Mouse (Mus musculus): Measurements from ENCODE around the gene Exosc9.

Gene Exosc9

DNA sequence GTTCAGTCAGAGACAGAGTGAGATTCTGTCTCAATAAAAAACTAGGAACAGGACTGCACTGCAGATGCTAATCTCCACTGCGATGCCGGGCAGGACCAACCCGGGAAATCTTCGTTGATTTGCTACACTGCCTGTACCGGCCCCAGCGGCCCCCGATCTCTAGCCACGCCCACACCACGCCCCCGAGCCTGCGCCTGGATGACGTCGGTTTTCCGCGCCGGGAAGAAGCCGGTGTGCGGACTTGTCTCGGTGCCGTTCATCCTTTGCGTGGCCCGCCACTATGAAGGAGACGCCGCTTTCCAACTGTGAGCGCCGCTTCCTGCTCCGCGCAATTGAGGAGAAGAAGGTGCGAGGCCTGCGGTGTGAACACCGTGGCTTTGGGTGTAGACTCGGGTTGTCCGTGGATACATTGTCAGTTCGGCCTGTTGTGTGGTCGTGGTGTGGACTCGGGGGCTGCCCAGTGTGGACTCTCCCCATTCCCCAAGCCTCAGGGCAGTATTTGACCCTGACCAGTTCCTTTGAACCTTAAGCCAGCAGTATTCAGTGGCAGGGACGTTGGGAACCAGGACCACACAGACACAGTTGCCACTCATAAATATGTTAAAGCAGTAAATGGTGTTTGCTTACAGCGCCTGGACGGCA is at the start of gene Exosc9:
TSS of gene Exosc9 (plus strand) at position 201 of the 642 bp plus-strand sequence.
- peak; percentile 81 for DNase-seq (ENCODE audit: low read depth, low spot score)

DNA sequence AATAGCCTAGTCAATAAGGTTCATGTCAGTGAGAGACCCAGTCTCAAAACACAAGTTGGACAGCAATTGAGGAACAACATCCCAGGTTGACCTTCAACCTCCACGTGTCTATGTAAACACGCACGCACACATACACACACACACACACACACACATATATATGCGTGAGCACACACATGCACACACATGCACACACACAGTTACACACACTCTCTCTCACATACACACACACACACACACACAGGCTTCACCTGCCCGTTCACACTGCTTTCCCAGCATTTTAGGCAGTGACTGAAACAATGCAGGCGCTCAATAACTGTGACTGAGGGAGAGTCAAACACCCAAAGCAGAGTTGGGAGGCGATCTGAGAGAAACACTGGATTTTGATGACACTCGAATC is 47.1 kb upstream of the Exosc9 start:
- no peak for DNase-seq (ENCODE audit: low read depth, low spot score)

DNA sequence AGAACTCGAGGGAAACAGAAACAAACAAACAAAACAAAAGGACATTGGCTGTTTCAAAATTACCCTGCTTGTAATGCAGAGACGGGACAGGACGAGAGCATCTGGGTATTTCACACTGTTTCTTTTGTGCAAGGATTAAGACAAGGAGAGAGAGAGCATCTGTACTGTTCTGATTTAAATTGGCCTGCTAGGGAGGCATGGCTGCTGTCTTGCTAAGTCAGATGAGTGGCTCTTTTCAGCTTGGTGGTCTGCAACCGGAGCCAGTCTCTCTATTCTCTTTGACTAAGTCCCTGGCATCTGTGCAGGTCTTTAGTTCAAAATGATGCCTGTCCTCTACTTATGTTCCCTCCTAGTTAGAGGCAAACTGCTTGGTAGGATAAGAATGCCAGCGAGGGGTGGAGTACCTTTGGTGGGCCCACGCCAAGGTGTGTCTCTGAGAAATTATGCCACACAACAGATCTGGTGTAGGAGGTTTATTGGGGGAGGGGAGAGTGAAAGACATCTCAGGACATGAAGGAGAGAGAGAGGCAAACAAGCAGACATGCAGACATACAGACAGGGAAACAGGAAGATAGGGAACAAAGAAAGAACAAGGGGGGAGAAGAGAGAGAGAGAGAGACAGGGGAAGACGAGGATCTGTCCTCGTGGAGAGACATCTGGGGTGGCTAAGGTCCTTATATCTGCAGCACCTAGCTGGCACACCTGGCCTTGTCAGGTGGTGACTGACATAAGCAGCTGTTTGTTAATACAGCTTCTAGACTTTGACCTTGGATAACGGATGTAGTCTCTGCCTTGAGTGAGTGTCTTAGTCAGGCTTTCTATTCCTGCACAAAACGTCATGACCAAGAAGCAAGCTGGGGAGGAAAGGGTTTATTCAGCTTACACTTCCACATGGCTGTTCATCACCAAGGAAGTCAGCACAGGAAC is 46.3 kb upstream of the Exosc9 start:
- no peak for DNase-seq (ENCODE audit: low read depth, low spot score)

DNA sequence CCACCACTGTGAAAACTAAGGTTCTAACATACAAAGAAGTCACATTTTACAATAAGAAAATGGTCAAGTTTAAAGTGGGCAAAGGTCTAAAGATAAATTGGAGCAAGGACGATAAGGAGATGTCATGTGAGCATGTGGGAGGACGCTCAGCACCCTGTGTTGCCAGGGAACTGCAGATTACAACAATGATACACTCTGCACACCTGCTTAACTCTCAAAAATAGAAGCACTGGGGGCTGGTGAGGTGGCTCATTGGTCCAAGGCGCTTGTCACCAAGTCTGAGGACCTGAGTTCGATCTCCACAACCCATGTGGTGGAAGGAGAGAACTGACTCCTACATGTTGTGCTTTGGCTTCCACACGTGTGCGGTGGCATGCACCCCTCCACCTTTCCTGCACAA is 40.9 kb upstream of the Exosc9 start:
- DNase-seq (ENCODE audit: low read depth, low spot score): no peak

DNA sequence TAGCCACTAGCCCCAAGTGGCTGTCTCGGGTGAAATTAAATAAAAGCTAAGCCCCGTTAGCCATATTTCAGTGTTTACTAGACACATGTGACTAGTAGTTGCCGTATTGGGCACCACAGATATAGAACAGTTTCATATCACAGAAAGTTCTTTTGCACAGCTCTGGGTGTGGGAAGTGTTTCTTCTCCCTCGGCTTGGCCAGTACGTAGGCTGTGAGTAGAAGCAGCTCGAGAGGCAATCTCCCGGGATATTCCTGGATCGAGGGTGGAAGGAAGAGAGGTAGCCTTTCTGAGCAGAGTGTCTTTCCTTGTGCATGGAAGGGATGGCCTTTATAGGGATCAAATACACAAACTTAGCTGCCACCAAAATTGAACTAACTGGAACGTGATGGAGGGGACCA is 36.2 kb upstream of the Exosc9 start:
- no peak for DNase-seq (ENCODE audit: low read depth, low spot score)

DNA sequence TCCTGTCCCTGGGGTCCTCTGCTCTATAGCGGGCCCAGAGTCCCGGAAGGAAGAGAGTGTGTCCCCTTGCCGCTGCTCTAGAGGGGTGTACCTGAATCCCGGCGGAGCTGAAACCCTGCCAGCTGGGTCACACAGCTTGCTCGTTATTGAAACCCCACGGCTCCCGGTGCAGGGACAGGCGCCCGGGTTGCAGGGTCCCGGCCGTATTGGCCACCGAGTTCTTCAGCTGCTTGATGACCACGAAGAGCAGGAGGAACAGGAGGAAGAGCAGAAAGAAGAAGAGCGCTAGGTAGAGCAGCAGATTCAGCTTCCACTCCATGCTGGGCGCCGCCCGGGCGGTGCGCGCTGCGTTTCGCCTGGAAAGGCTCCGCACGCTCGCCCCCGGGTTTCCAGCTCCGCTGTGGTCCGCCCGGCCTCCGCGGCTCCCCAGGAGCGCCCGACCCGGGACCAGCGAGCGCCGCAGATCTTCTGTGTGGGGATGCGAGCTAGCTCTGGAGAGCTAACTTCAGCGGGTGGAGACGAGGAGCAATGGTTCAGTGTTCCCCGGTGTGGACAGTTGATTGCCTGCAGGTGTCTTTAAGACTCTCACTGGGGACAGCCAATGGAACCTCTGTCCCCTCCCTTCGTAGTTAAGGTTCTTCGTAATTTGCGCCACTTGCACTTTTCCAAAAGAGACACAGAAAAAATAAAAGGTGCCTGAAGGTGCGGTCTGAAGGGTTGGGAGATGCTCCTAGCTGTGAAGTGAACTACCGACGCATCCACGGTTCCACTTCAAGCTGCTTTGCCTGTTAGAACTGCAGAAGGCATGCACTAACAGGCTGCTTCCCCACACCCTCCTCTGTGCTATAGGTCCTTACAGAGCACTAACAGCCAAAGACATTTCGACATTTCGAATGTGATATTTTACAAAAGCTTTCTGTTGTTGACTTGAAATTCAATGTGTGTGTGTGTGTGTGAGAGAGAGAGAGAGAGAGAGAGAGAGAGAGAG is 31.0 kb upstream of the Exosc9 start, which contains the start of gene Gm11549:
TSS of gene Gm11549 (minus strand) at position 741 of the 988 bp plus-strand sequence.
- DNase-seq (ENCODE audit: low read depth, low spot score): no peak

DNA sequence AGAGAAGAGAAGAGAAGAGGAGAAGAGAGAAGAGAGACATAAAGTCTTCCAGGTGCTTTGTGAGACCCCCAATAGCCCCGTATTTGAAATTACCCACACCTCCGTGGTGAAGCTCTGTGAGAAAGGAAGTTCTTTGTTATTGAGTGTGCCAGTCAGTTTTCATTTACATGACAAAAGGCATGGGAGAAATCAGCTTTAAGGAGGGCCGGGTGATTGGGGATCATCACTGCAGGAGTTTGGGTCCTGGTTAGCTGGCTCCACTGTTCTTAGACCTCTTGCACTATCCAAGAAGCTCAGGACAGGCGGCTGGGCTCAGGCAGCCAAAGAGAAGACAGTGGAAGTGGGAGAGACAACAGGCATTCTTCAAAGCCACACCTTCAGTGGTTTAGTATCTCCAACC is 30.3 kb upstream of the Exosc9 start:
- DNase-seq (ENCODE audit: low read depth, low spot score): no peak

DNA sequence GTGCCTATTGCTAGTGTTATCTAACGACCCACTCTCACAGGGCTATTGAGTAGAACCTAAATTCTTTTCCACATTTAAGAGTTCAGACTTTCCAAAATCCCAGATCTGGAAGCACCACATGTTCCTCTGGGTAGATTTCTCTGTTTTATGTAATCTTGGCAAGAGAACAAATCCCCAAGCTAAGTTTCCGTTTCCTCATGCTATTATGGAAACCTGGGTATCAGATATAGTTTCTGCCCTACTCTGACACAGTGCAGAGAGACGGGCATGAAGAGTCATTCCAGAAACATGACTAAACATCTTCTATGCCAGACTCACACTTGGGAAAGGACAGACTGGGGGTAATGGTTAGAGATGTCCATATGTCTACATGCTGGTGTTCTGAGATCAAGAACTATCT is 27.9 kb upstream of the Exosc9 start:
- no peak for DNase-seq (ENCODE audit: low read depth, low spot score)

DNA sequence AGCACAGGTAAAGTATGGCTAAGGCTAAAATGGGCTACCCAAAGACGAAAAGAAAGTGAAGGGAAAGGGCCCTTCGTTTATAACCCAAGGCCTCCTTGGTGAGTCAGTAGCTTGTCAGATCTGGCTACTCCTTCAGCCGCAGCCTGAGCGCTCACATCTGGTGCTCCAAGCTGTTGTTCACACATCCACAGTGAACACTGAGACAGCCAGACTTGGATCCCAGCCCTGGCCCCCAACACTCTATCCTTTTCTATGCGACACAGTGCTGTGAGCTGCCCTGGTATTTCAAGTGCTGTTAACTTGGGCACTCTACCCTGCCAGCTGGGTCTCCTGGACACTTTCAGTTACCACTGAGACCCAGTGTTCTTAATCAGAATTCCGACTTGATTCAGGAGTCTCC is 22.1 kb upstream of the Exosc9 start:
- no peak for DNase-seq (ENCODE audit: low read depth, low spot score)

DNA sequence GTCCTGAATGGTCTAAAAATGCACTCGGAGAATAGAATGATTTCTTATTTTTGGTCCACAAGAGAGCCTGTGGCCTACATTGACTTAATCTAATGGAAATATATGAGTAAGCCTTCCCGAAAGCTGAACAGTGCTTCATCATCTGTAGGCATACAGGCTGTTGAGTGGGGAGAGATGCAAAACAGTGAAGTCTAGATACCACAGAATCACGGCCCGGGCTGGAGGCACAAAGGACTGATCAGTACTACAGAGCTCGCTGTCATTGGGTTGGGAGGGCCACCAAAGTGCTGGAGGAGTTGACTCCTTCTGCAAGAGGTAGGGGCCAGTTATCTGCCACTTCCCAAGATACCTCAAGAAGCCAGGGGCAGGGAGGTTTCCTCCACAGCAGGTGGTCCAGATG is 21.6 kb upstream of the Exosc9 start:
- no peak for DNase-seq (ENCODE audit: low read depth, low spot score)

DNA sequence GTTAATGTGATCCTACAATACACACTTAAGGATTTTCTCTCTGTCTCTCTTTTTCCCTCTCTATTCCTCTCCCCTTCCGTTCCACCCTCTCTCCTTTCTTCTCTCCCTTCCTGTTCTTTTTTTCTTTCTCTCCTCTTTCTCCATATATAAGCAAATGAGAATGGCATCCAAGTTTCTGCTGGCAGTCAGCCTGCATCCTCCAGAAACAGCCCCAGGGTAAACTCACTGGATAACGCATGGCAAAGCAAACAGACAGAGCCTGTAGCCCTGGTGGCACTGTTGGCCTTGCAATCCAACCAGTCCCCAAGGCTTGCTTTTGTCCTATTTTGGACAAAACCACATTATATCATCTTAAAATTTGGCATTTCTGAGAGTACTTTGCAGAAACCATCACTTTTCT is 21.2 kb upstream of the Exosc9 start:
- DNase-seq (ENCODE audit: low read depth, low spot score): no peak

DNA sequence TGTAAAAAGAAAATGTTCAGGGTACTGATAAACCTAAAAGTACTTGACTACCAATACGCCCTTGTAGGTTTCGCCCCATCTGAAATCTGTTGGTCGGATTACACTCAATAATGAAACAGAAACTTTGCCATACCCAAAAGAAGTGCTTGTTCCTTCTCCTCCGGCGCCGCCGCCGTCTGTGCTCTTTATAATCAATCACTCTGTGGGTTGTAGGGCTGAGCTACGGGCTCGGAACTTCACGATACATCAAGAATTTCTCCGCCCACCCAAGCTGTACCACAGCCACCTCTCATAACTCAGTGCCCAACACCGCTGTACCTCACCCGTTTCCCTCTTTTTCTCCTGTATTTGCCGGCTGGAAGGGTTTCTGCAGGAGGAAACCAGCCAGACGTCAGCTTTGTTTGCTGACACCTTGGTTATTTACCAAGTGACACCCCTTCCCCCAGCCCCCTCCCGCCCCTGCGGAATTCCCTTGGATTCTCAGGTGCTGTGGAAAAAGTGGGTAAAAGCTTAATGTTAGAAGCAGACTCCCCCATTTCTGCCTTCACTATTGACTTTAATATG is 20.3 kb upstream of the Exosc9 start:
- DNase-seq (ENCODE audit: low read depth, low spot score): no peak

DNA sequence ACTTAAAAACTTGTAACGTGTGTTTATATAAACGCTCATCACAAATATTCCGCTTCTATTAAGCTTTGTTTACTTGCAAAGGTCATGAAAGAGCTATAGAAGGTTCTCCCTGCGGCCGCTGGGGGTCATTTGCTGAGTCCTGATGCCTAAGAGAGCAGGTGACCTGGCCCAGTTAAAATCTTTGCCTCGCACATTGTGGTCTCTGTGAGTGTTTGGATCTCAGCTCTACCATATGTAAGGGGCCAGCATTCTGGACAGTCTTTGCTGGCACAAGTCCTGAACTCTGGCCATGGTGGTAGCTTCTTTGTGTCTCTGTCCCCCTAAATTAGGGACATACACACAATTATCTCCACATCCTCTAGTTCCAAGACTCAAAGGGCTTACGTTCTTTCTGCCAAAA is 19.7 kb upstream of the Exosc9 start:
- no peak for DNase-seq (ENCODE audit: low read depth, low spot score)

DNA sequence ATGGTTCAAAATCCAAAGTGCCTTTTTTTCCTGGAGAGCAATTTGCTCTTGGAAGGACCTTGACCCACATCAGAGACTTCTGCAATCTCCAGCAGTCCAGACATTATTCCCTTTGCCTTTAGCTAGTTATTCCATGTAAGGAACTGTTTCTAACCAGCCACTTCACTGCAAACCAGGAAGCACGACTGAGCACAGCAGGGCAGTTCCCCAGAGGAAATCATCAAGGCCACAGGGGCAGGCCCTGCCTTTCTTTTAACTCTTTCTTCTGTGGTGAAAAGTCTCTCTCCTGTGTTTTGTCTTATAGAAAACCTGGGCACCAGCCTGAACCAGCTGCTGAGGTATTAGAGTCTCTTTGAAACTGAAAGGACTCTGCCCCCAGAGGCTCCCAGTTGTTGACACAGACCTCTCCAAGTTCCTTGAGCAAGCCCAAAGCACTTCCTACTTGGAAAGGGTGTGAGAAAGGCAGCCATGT is 19.2 kb upstream of the Exosc9 start:
- no peak for DNase-seq (ENCODE audit: low read depth, low spot score)

DNA sequence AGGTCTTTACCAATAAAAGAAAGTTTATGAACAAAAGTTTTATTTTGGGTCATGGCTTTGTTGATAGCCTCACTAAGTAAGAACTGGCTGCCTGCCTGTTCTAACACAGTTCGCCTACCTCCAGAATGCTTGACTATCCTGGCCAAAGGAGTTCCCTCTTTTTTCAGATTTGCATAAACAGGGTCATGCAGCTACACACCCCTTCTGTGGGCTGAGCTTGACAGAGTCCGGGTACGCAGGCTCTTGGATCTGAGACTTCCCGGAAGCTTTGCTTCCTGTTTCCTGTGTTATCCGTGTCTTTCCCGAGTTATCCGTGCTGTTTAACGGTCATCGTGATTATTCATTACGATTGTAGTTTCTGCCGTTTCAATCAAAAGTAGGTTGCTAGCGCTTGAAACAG is 16.4 kb upstream of the Exosc9 start:
- DNase-seq (ENCODE audit: low read depth, low spot score): no peak

DNA sequence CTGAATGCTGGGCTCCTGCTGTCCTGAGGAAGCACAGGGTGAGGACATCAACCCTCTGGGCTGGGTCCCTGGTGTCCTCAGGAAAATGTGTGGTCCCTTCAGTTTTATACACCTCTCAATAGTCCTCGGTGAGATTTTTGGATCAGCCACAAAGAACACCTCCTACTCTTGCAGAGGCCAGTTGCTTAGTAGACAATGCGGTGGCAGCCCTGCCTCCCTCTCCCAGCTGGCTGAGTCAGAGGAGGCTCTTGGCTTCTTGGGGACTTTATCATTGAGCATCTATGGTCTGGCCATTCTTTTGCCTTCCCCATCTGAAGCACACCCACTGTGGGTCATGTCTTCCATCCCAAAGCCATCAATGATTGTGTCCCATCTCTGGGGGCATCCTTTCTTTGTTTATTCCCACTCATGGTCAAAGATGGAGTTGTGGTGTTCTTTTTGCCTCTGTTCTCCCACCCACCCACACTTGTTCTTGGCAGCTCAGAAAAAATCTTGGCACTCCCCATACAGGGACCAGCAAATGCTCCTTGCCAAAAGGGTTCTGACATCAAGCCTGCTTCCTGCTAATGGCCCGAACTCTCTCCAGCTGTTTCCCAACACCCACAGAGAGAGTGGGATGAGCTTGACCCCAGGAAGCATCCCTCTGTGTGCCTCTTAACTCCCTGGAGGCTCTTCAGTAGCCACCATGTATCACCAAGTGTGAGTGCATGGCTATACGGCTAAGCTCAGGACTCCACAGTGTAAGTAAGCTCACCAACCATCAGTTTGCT is 14.5 kb upstream of the Exosc9 start:
- no peak for DNase-seq (ENCODE audit: low read depth, low spot score)

DNA sequence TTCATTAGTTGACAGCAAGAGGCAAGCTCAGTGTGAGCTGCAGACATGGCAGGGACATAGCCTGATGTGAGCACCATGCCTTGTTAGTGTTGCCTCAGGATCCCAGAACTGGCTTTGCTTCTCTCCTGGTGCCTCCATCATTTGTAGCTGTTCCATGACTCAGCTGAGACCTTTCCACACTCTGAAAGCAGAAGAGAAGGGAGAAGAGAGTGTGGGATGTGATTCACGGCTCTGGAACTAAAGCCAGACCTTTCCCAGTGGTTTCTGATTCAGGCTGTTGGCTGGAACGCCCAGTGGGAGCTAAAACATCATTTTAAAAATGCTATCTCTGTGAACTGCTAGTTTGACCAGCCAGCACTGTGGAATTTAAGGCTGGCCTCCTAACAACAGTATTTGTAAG is 11.7 kb upstream of the Exosc9 start:
- DNase-seq (ENCODE audit: low read depth, low spot score): no peak

DNA sequence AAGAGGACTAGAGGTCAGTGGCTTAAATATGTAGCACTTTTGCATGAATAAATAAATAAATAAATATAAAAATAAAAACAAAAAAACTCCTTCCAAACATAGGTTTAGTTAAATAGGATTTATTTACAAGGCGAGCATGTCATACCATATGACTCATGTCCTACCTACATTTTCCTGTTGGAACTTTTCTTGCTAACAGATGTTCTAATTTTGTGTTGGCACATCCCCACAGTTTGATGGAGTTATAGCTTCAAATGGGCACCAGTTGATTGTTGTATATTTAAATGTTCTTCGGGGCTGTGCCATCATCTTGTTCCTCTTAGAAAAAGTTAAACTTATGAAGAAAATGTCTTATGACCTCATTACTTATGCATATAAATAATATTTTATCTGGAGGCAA is 11.0 kb upstream of the Exosc9 start:
- DNase-seq (ENCODE audit: low read depth, low spot score): no peak

DNA sequence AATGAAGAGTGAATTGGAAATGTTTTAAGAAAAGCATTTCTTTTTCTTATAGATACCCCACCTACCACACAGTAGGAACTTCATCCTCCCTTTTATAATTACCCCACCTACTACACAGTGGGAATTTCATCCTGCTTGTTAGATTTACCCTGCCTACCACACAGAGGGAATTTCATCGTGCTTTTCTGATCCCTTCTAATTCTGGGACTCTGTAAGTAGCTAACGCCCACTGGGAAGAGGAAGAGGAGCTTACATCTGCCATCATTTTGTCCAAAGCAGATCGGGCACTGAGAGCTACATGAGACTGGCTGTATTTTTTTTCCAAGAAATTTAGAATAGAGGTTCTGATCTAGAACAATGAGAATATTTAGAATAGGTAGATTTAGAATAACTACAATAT is 7.4 kb upstream of the Exosc9 start:
- DNase-seq (ENCODE audit: low read depth, low spot score): no peak

DNA sequence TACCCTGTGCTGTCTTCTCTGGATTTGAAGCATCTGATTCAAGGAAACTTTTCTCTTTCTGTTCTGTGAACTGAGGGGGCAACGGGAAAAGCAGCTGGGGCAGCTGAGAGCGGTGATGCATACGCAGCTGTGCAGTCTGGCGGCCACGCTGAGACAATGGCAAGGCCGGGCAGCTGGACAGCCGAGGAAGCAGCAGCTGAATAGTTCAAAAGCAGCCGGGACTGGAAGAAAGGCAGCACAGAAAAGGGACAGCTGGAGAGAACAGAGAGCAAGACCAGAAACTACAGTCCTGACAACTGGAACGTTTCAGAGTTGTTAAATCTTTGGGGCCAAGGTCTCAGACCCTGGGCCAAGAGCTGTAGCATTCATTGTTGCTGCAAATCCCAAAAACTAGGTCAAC is 1.1 kb upstream of the Exosc9 start:
- DNase-seq (ENCODE audit: low read depth, low spot score): peak; percentile 23
